In genomic region chr1:160195337-160195663, GRCm38 (mm10) we compare ENCODE assay signal across 8 mouse cellular contexts. TPM values are rescaled to one million over a fixed set of nuclear protein-coding genes. Genes with fewer than 3 reads are reported as not detected.
DNase-seq lines count a peak whose midpoint lies in the region; ATAC-seq and TF ChIP-seq lines count a peak whose summit lies in the region.

No protein-coding gene starts in this region.

- WGBS in lung, embryonic 14.5 days = under 1% methylated on average over 13 of the region's 13 CpGs
- under 1% methylated on average over 13 of the region's 13 CpGs for WGBS in embryonic facial prominence, embryonic 15.5 days
- 1% methylated on average over 13 of the region's 13 CpGs for WGBS in limb, embryonic 11.5 days
- whole genome bisulfite sequencing in neural tube, embryonic 15.5 days = under 1% methylated on average over 13 of the region's 13 CpGs

- H3K4me2 ChIP-seq in lung, embryonic 14.5 days = peak overlapping the region; percentile 69
- peak overlapping the region; percentile 75 for H3K4me2 ChIP-seq in embryonic facial prominence, embryonic 15.5 days (replicated peaks)
- H3K4me2 ChIP-seq in limb, embryonic 11.5 days (ENCODE audit: low read depth, severe bottlenecking) = peak overlapping the region; percentile 71
- peak overlapping the region; percentile 71 for H3K4me2 ChIP-seq in neural tube, embryonic 15.5 days

- no peak for DNase-seq in lung, embryonic 14.5 days
- no peak for DNase-seq in lung, postnatal 25 days (ENCODE audit: low spot score)
- no peak for DNase-seq in limb, embryonic 11.5 days (ENCODE audit: low spot score)
- DNase-seq in ovary, postnatal 36 days (ENCODE audit: low spot score) = no peak
- no peak for DNase-seq in adrenal gland, postnatal 25 days
- DNase-seq in B cell, adult 2 months = no peak

- ATAC-seq in lung, embryonic 14.5 days (ENCODE audit: insufficient read depth) = no peak
- ATAC-seq in embryonic facial prominence, embryonic 15.5 days (ENCODE audit: insufficient number of reproducible peaks, low FRiP score, low TSS enrichment, low read depth) = no peak
- no peak for ATAC-seq in limb, embryonic 11.5 days (ENCODE audit: insufficient number of reproducible peaks, low FRiP score, low TSS enrichment, low read depth)
- ATAC-seq in neural tube, embryonic 15.5 days (ENCODE audit: low FRiP score) = peak; percentile 63

- peaks cover 22% of the 10 kb centered on the region for H3K36me3 ChIP-seq in lung, embryonic 14.5 days (ENCODE audit: insufficient read depth)
- peaks cover 13% of the 10 kb centered on the region for H3K36me3 ChIP-seq in embryonic facial prominence, embryonic 15.5 days
- H3K36me3 ChIP-seq in limb, embryonic 11.5 days (ENCODE audit: control insufficient read depth, insufficient read depth, low read length) = no peaks in the 10 kb centered on the region
- peaks cover 20% of the 10 kb centered on the region for H3K36me3 ChIP-seq in neural tube, embryonic 15.5 days

- peak overlapping the region; percentile 71 for H3K27ac ChIP-seq in lung, embryonic 14.5 days (ENCODE audit: low read depth)
- H3K27ac ChIP-seq in embryonic facial prominence, embryonic 15.5 days (replicated peaks) = peak overlapping the region; percentile 83
- H3K27ac ChIP-seq in limb, embryonic 11.5 days (replicated peaks; ENCODE audit: low read depth, low read length) = peak overlapping the region; percentile 55; the same call in 1 of the 2 replicates
- H3K27ac ChIP-seq in neural tube, embryonic 15.5 days (replicated peaks) = peak overlapping the region; percentile 84

- H3K4me1 ChIP-seq in lung, embryonic 14.5 days (ENCODE audit: insufficient read depth) = no peaks in the 10 kb centered on the region
- H3K4me1 ChIP-seq in embryonic facial prominence, embryonic 15.5 days = peaks cover 13% of the 10 kb centered on the region; the same call in 1 of the 2 replicates
- no peaks in the 10 kb centered on the region for H3K4me1 ChIP-seq in limb, embryonic 11.5 days (ENCODE audit: control insufficient read depth, insufficient read depth, low read length)
- H3K4me1 ChIP-seq in neural tube, embryonic 15.5 days = peaks cover 14% of the 10 kb centered on the region

- peak overlapping the region; percentile 87 for H3K4me3 ChIP-seq in lung, embryonic 14.5 days (ENCODE audit: low read depth, low read length)
- peak overlapping the region; percentile 95 for H3K4me3 ChIP-seq in embryonic facial prominence, embryonic 15.5 days (replicated peaks)
- H3K4me3 ChIP-seq in limb, embryonic 11.5 days (ENCODE audit: low read depth, low read length) = peak overlapping the region; percentile 90
- peak overlapping the region; percentile 76 for H3K4me3 ChIP-seq in neural tube, embryonic 15.5 days (replicated peaks)

- H3K27me3 ChIP-seq in lung, embryonic 14.5 days (ENCODE audit: insufficient read depth, low read length) = no peaks in the 10 kb centered on the region
- no peaks in the 10 kb centered on the region for H3K27me3 ChIP-seq in embryonic facial prominence, embryonic 15.5 days
- no peaks in the 10 kb centered on the region for H3K27me3 ChIP-seq in limb, embryonic 11.5 days (ENCODE audit: control insufficient read depth, insufficient read depth, low read length)
- no peaks in the 10 kb centered on the region for H3K27me3 ChIP-seq in neural tube, embryonic 15.5 days (replicated peaks)

- peak overlapping the region; percentile 90 for H3K9ac ChIP-seq in lung, embryonic 14.5 days
- peak overlapping the region; percentile 96 for H3K9ac ChIP-seq in embryonic facial prominence, embryonic 15.5 days
- peak overlapping the region; percentile 85 for H3K9ac ChIP-seq in limb, embryonic 11.5 days (ENCODE audit: low read length)
- peak overlapping the region; percentile 76 for H3K9ac ChIP-seq in neural tube, embryonic 15.5 days (replicated peaks)

- TF ChIP-seq CTCF in lung, embryonic 14.5 days (IDR thresholded peaks at IDR 0.05; ENCODE audit: low read depth) = no peak

- no peaks in the 10 kb centered on the region for H3K9me3 ChIP-seq in lung, embryonic 14.5 days (ENCODE audit: low read depth, low read length)
- H3K9me3 ChIP-seq in embryonic facial prominence, embryonic 15.5 days (replicated peaks) = no peaks in the 10 kb centered on the region
- no peaks in the 10 kb centered on the region for H3K9me3 ChIP-seq in limb, embryonic 11.5 days (ENCODE audit: control insufficient read depth, low read length)
- H3K9me3 ChIP-seq in neural tube, embryonic 15.5 days (replicated peaks) = no peaks in the 10 kb centered on the region

RNA-seq across cellular contexts. Expression of gene Mrps14, which starts 0.3 kb away (rescaled TPM):
- polyA plus RNA-seq in lung, embryonic 14.5 days (2014; fragmentation: Nextera tagmentation; extraction: Ambion mirVana) = 243 and 255 TPM in 2 replicates
- polyA plus RNA-seq in embryonic facial prominence, embryonic 15.5 days (2015; fragmentation: Nextera tagmentation; extraction: Ambion mirVana) = 225 and 232 TPM in 2 replicates
- 236 and 239 TPM in 2 replicates for polyA plus RNA-seq in limb, embryonic 11.5 days (2014; fragmentation: Nextera tagmentation; extraction: Ambion mirVana)
- polyA plus RNA-seq in neural tube, embryonic 15.5 days (2015; fragmentation: Nextera tagmentation; extraction: Ambion mirVana) = 130 and 154 TPM in 2 replicates
- 73.0 and 98.2 TPM in 2 replicates for total RNA-seq in adrenal gland, postnatal 25 days (2021)

RNA-seq across cellular contexts. Expression of gene Cacybp, which starts 17.4 kb away (rescaled TPM):
- polyA plus RNA-seq in lung, embryonic 14.5 days (2014; fragmentation: Nextera tagmentation; extraction: Ambion mirVana) = 253 and 257 TPM in 2 replicates
- 172 and 191 TPM in 2 replicates for polyA plus RNA-seq in embryonic facial prominence, embryonic 15.5 days (2015; fragmentation: Nextera tagmentation; extraction: Ambion mirVana)
- 317 and 326 TPM in 2 replicates for polyA plus RNA-seq in limb, embryonic 11.5 days (2014; fragmentation: Nextera tagmentation; extraction: Ambion mirVana)
- 278 and 279 TPM in 2 replicates for polyA plus RNA-seq in neural tube, embryonic 15.5 days (2015; fragmentation: Nextera tagmentation; extraction: Ambion mirVana)
- 81.3 and 101 TPM in 2 replicates for total RNA-seq in adrenal gland, postnatal 25 days (2021)

RNA-seq across cellular contexts. Expression of gene Tnn, which starts 41.9 kb away (rescaled TPM):
- polyA plus RNA-seq in lung, embryonic 14.5 days (2014; fragmentation: Nextera tagmentation; extraction: Ambion mirVana) = 0.46 and 0.57 TPM in 2 replicates
- 12.4 and 16.9 TPM in 2 replicates for polyA plus RNA-seq in embryonic facial prominence, embryonic 15.5 days (2015; fragmentation: Nextera tagmentation; extraction: Ambion mirVana)
- polyA plus RNA-seq in limb, embryonic 11.5 days (2014; fragmentation: Nextera tagmentation; extraction: Ambion mirVana) = 0.20 TPM in 1 of 2 replicates, not detected in the other
- polyA plus RNA-seq in neural tube, embryonic 15.5 days (2015; fragmentation: Nextera tagmentation; extraction: Ambion mirVana) = 0.20 and 0.91 TPM in 2 replicates
- 0.24 TPM in 2 replicates for total RNA-seq in adrenal gland, postnatal 25 days (2021)
